ENCODE assay signal across 8 mouse cellular contexts in genomic region chr3:27153701-27154209, GRCm38 (mm10). TPM values are rescaled to one million over a fixed set of nuclear protein-coding genes. Genes with fewer than 3 reads are reported as not detected.
DNase-seq lines count a peak whose midpoint lies in the region; ATAC-seq lines count a peak whose summit lies in the region.

Ect2 (minus strand) TSS chr3:27153878.

- ATAC-seq in hindbrain, embryonic 14.5 days (ENCODE audit: low FRiP score): peak; percentile 100

- no peaks in the 10 kb centered on the region for H3K9me3 ChIP-seq in hindbrain, embryonic 14.5 days (ENCODE audit: control insufficient read depth, low read length)

- H3K4me2 ChIP-seq in hindbrain, embryonic 14.5 days (replicated peaks): peak within 1 kb of the TSS; percentile 79

- H3K27me3 ChIP-seq in hindbrain, embryonic 14.5 days (ENCODE audit: control insufficient read depth, insufficient read depth, low read length): no peaks in the 10 kb centered on the region

- DNase-seq in R1 (ENCODE audit: low read depth, low spot score): peak; percentile 100
- peak; percentile 99 for DNase-seq in cerebellum, postnatal 25 days
- peak; percentile 99 for DNase-seq in frontal cortex, postnatal 25 days (ENCODE audit: low spot score in 2 of 2)
- DNase-seq in hindbrain, embryonic 14.5 days (ENCODE audit: low spot score): peak; percentile 100
- peak; percentile 99 for DNase-seq in layer of hippocampus, postnatal 36 days
- DNase-seq in lung, postnatal 36 days: peak; percentile 99
- DNase-seq in retina, postnatal 1 day: peak; percentile 100
- DNase-seq in urinary bladder, adult 18-20 months (ENCODE audit: low spot score in 2 of 2): peak; percentile 98 to 99

- H3K36me3 ChIP-seq in hindbrain, embryonic 14.5 days (replicated peaks; ENCODE audit: control insufficient read depth, insufficient read depth): no peaks in the 10 kb centered on the region

- peak within 1 kb of the TSS; percentile 51 for H3K9ac ChIP-seq in hindbrain, embryonic 14.5 days

- peak within 1 kb of the TSS; percentile 16; the same call in 1 of the 2 replicates for H3K27ac ChIP-seq in hindbrain, embryonic 14.5 days

- under 1% methylated on average over 37 of the region's 37 CpGs for WGBS in hindbrain, embryonic 14.5 days

- no peaks in the 10 kb centered on the region; the same call in 1 of the 2 replicates for H3K4me1 ChIP-seq in hindbrain, embryonic 14.5 days (replicated peaks; ENCODE audit: control insufficient read depth, insufficient read depth, low read length)

- H3K4me3 ChIP-seq in hindbrain, embryonic 14.5 days (replicated peaks; ENCODE audit: low read length): peak within 1 kb of the TSS; percentile 67

RNA-seq across cellular contexts. Expression of gene Ect2, which starts in this region (rescaled TPM):
- polyA plus RNA-seq in hindbrain, embryonic 14.5 days (2014; fragmentation: Nextera tagmentation; extraction: Ambion mirVana): 10.0 and 13.1 TPM in 2 replicates
- total RNA-seq in layer of hippocampus, postnatal 36 days (2021): 1 to 10 TPM in 1 of 2 experiments, under 1 TPM in 1; 0.85 to 1.5 TPM

Comparison
In these comparisons a context has a peak if more than half of its experiments do, and no peak if none do; other contexts are left out.
1. Peak in every context shown above with its lines: DNase-seq, ATAC-seq, H3K4me3 ChIP-seq and H3K27ac ChIP-seq.